Mouse (Mus musculus): ENCODE results near the gene Jade1. TPM values are rescaled to one million over a fixed set of nuclear protein-coding genes. Genes with fewer than 3 reads are reported as not detected.

Jade1 gene
- polyA plus RNA-seq, 1 experiment = 13.2 TPM

GRCm38 (mm10) chr3:41582256-41582655 lies 26.7 kb downstream of the Jade1 start:
- no peak for DNase-seq
- WGBS = 71% methylated on average over 7 of the region's 7 CpGs
- Histone ChIP-seq H3K4me3 (replicated peaks; ENCODE audit: extremely low read depth, low read depth, low read length) (no peak overlapping the region), H3K4me1 (ENCODE audit: control insufficient read depth, insufficient read depth, low read length) (no peaks in the 10 kb centered on the region)
- TF ChIP-seq CTCF (IDR thresholded peaks at IDR 0.05; ENCODE audit: insufficient read depth, low read length) = no peak
- TF ChIP-seq POLR2A (IDR thresholded peaks at IDR 0.05; ENCODE audit: borderline replicate concordance, extremely low read depth, low read depth, low read length) = no peak

GRCm38 (mm10) chr3:41583092-41583491 lies 27.6 kb downstream of the Jade1 start:
- no peak for DNase-seq
- TF ChIP-seq POLR2A (IDR thresholded peaks at IDR 0.05; ENCODE audit: borderline replicate concordance, extremely low read depth, low read depth, low read length) (no peak), CTCF (IDR thresholded peaks at IDR 0.05; ENCODE audit: insufficient read depth, low read length) (no peak)
- 96% methylated on average over 14 of the region's 14 CpGs for WGBS
- H3K4me1 ChIP-seq (ENCODE audit: control insufficient read depth, insufficient read depth, low read length) = no peaks in the 10 kb centered on the region
- no peak overlapping the region for H3K4me3 ChIP-seq (replicated peaks; ENCODE audit: extremely low read depth, low read depth, low read length)

- TF ChIP-seq CTCF (IDR thresholded peaks at IDR 0.05; ENCODE audit: insufficient read depth, low read length) = no peak
- no peak for TF ChIP-seq POLR2A (IDR thresholded peaks at IDR 0.05; ENCODE audit: borderline replicate concordance, extremely low read depth, low read depth, low read length)
- DNase-seq = no peak
- Histone ChIP-seq H3K4me1 (ENCODE audit: control insufficient read depth, insufficient read depth, low read length) (no peaks in the 10 kb centered on the region), H3K4me3 (replicated peaks; ENCODE audit: extremely low read depth, low read depth, low read length) (no peak overlapping the region)
- 80% methylated on average over 4 of the region's 4 CpGs for WGBS
Observed at GRCm38 (mm10) chr3:41583621-41584020, 28.1 kb downstream of the Jade1 start.

- Histone ChIP-seq H3K4me3 (replicated peaks; ENCODE audit: extremely low read depth, low read depth, low read length) (no peak overlapping the region), H3K4me1 (ENCODE audit: control insufficient read depth, insufficient read depth, low read length) (no peaks in the 10 kb centered on the region)
- no peak for DNase-seq
- 92% methylated on average over 5 of the region's 5 CpGs for WGBS
- no peak for TF ChIP-seq POLR2A (IDR thresholded peaks at IDR 0.05; ENCODE audit: borderline replicate concordance, extremely low read depth, low read depth, low read length)
- TF ChIP-seq CTCF (IDR thresholded peaks at IDR 0.05; ENCODE audit: insufficient read depth, low read length) = no peak
Observed at GRCm38 (mm10) chr3:41585548-41585947, 30.0 kb downstream of the Jade1 start.

- no peak for TF ChIP-seq POLR2A (IDR thresholded peaks at IDR 0.05; ENCODE audit: borderline replicate concordance, extremely low read depth, low read depth, low read length)
- no peak for TF ChIP-seq CTCF (IDR thresholded peaks at IDR 0.05; ENCODE audit: insufficient read depth, low read length)
- 83% methylated on average over 6 of the region's 6 CpGs for whole genome bisulfite sequencing
- Histone ChIP-seq H3K4me3 (replicated peaks; ENCODE audit: extremely low read depth, low read depth, low read length) (no peak overlapping the region), H3K4me1 (ENCODE audit: control insufficient read depth, insufficient read depth, low read length) (no peaks in the 10 kb centered on the region)
- no peak for DNase-seq
Observed at GRCm38 (mm10) chr3:41586330-41586729, 30.8 kb downstream of the Jade1 start.

- Histone ChIP-seq H3K4me3 (replicated peaks; ENCODE audit: extremely low read depth, low read depth, low read length) (no peak overlapping the region), H3K4me1 (ENCODE audit: control insufficient read depth, insufficient read depth, low read length) (no peaks in the 10 kb centered on the region)
- 63% methylated on average over 7 of the region's 7 CpGs for WGBS
- no peak for DNase-seq
- TF ChIP-seq POLR2A (IDR thresholded peaks at IDR 0.05; ENCODE audit: borderline replicate concordance, extremely low read depth, low read depth, low read length) (no peak), CTCF (IDR thresholded peaks at IDR 0.05; ENCODE audit: insufficient read depth, low read length) (no peak)
Observed at GRCm38 (mm10) chr3:41586917-41587316, 31.4 kb downstream of the Jade1 start.

- Histone ChIP-seq H3K4me3 (replicated peaks; ENCODE audit: extremely low read depth, low read depth, low read length) (no peak overlapping the region), H3K4me1 (ENCODE audit: control insufficient read depth, insufficient read depth, low read length) (no peaks in the 10 kb centered on the region)
- TF ChIP-seq CTCF (IDR thresholded peaks at IDR 0.05; ENCODE audit: insufficient read depth, low read length) = no peak
- no peak for TF ChIP-seq POLR2A (IDR thresholded peaks at IDR 0.05; ENCODE audit: borderline replicate concordance, extremely low read depth, low read depth, low read length)
- WGBS = 51% methylated on average over 6 of the region's 6 CpGs
- no peak for DNase-seq
Observed at GRCm38 (mm10) chr3:41587588-41587987, 32.1 kb downstream of the Jade1 start.

- no peak for DNase-seq
- Histone ChIP-seq H3K4me3 (replicated peaks; ENCODE audit: extremely low read depth, low read depth, low read length) (no peak overlapping the region), H3K4me1 (ENCODE audit: control insufficient read depth, insufficient read depth, low read length) (no peaks in the 10 kb centered on the region)
- WGBS = 83% methylated on average over 8 of the region's 8 CpGs
- TF ChIP-seq POLR2A (IDR thresholded peaks at IDR 0.05; ENCODE audit: borderline replicate concordance, extremely low read depth, low read depth, low read length) = no peak
- TF ChIP-seq CTCF (IDR thresholded peaks at IDR 0.05; ENCODE audit: insufficient read depth, low read length) = no peak
Observed at GRCm38 (mm10) chr3:41588495-41588894, 33.0 kb downstream of the Jade1 start.

GRCm38 (mm10) chr3:41589246-41589914 lies 33.8 kb downstream of the Jade1 start:
- DNase-seq = no peak
- Histone ChIP-seq H3K4me3 (replicated peaks; ENCODE audit: extremely low read depth, low read depth, low read length) (no peak overlapping the region), H3K4me1 (ENCODE audit: control insufficient read depth, insufficient read depth, low read length) (no peaks in the 10 kb centered on the region)
- WGBS = 79% methylated on average over 19 of the region's 19 CpGs
- TF ChIP-seq CTCF (IDR thresholded peaks at IDR 0.05; ENCODE audit: insufficient read depth, low read length) = no peak
- TF ChIP-seq POLR2A (IDR thresholded peaks at IDR 0.05; ENCODE audit: borderline replicate concordance, extremely low read depth, low read depth, low read length) = no peak

GRCm38 (mm10) chr3:41589988-41590387 lies 34.5 kb downstream of the Jade1 start:
- WGBS = 90% methylated on average over 4 of the region's 4 CpGs
- DNase-seq = no peak
- TF ChIP-seq CTCF (IDR thresholded peaks at IDR 0.05; ENCODE audit: insufficient read depth, low read length) (no peak), POLR2A (IDR thresholded peaks at IDR 0.05; ENCODE audit: borderline replicate concordance, extremely low read depth, low read depth, low read length) (no peak)
- H3K4me1 ChIP-seq (ENCODE audit: control insufficient read depth, insufficient read depth, low read length) = no peaks in the 10 kb centered on the region
- H3K4me3 ChIP-seq (replicated peaks; ENCODE audit: extremely low read depth, low read depth, low read length) = no peak overlapping the region
